Mouse (Mus musculus) left cerebral cortex, postnatal 14 days (tissue): ENCODE data around the gene Cmss1. TPM values are rescaled to one million over a fixed set of nuclear protein-coding genes. Genes with fewer than 3 reads are reported as not detected.

Experiments used
- DNase-seq, 2 experiments: peaks; one replicate each; pipeline ENCODE4 v3.0.0; 2021 to 2022; ENCODE audit warnings: low spot score in 2 of 2, mixed read lengths in 1 of 2
- intact Hi-C: fragments of 180-260 bp; cut with DNase I; formaldehyde crosslinking; loops from one replicate; pipeline ENCODE4 v1.15.1; 2025
- total RNA-seq, 2 experiments: library from RNA; stranded (reverse); gene quantifications; 2 replicates each; pipeline ENCODE4 v1.2.3; 2021

Gene Cmss1
- total RNA-seq, 2 experiments from 2014 or later, result 14.2 to 17.0 TPM

DNA sequence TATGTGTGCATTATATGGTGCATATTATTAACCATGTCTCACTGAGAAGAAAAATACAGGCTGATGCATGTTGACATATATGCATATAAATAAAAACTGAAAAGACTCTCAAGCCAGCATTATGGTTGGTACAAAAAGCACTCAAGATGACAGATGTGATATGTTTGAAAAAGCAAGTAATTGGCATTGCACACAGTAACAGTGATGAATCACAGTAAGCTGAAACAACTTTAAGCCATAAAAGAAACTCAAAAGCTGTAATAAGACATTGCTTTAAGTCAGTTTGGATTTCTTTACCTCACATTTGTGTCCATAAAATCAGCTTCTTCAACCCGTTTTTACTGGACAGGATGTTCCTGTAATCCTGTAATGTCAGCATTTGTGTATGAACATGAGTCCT, 41.9 kb downstream of the Cmss1 start:
- intact Hi-C loops, result no loop called here

DNA sequence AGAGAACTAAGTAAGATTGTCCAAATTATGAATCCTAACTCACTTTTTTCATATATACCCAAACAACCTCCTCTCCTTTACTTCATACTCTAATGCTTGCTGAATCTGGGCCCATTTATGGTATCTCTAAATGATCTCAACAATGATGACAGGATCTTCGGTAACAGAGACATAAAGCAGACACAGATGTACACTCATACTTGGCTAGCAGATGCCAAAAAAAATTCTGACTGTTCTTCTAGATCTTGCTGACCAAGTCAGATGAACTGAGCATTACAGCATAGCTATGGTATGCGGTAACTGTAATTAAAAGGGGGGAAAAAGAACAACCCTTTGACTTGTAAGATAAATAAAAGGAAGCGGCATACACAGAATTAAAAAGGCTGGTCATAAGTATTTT, 43.2 kb downstream of the Cmss1 start:
- no peak for DNase-seq

More for the DNA sequence above, 41.9 kb downstream of the Cmss1 start:
- no peak for DNase-seq

DNA sequence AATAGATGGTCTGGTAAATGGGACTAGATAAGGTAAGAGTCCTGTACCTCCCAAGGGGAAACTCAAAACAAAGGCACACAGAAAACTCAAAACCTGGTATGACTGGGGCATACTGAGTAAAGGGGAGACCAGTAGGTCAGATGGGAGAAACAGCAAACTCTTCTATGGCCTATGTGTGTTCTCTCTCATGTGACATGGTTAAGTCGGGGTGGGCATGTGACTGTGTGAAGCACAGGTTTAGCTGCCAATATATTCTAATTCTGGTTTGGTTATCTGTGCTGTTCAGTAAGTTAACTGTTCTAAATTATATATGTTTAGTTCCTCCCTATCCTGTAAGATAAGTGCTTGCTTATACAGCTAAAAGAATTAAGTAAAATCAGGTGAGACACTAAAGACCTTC, 46.5 kb downstream of the Cmss1 start:
- no peak for DNase-seq
- intact Hi-C loops, result no loop called here

More for the DNA sequence above, 43.2 kb downstream of the Cmss1 start:
- intact Hi-C loops, result no loop called here

DNA sequence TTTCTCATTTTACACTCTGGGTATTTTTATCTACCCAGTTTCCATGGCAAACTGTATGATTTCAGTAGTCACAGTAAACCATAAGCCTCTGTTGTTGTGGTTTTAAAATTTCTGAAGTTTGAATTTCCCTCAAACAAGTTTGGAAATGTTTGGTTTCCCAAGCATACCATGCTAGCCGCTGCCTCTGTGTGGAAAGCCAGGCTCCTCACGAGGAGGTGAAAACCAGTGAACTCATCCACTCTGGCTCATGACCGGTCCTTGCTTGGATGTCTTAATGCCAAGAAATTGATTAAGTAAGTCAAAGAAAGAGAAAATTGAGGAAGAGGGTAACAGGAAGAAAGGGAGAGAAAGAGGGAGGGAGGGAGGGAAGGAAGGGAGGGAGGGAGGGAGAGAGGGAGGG, 48.4 kb downstream of the Cmss1 start:
- no peak for DNase-seq
- intact Hi-C loops, result no loop called here

DNA sequence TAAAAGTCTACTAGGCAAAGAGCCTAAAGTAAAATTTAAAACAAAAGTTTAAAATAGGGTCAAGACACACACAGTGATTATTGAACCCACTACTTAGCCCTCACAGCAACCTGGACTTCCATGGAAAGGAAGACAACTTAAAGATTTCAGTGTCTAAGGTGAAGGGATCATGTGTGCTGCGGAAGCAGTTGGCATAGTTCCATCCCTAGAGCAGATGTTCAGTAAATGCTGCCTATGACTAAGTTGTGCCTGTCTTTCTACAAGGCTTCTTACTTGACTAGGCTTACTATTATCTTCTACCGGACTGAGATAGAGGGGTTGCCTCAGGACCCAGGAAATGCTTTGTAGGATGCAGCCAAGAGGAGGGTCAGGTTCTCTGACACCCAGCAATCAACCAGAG, 50.4 kb downstream of the Cmss1 start:
- intact Hi-C loops, result no loop called here
- no peak for DNase-seq

DNA sequence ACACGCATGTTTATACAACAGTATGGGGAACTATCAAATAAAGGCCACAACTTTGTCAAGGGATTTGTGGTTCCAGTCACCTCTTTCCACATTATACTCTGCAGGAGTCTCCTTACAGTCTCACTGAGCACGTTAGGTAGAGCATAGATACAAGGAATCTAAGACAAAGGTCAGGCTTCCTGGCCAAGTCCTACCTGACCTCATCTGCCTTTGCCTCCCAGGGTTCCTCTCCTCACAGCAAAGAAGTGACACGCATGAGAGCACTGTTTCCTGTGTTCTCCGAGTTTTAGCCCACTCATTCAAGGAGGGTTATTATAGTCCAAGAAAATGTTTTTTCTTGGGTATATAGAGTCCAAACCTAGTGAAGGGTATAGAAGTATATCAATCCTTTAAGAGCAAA, 51.0 kb downstream of the Cmss1 start:
- no peak for DNase-seq
- intact Hi-C loops, result no loop called here

DNA sequence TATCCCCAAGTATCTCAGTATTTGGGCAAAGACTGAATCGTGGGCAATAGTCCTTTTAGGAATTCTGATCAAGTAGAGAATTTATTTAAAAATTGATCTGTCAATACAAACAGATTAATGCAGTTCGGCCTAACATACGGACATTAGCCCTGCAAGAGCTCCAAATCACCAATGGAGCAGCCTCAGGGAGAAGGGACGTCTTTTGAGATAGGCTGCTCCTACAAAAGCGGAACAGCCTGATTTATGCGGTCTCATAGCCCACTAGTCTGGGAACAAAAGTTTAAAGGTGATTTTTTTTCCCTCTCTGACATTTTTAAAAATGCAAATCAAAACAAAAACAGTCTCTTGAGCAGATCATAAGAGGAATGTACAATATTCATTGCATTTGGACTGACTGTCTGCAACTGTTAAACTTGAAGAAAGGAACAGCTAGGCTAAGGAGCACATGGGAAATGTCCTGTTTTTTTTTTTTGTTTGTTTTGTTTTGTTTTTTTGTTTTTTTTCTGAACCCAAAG, 51.7 kb downstream of the Cmss1 start:
- DNase-seq, result no peak
- intact Hi-C loops, result no loop called here

DNA sequence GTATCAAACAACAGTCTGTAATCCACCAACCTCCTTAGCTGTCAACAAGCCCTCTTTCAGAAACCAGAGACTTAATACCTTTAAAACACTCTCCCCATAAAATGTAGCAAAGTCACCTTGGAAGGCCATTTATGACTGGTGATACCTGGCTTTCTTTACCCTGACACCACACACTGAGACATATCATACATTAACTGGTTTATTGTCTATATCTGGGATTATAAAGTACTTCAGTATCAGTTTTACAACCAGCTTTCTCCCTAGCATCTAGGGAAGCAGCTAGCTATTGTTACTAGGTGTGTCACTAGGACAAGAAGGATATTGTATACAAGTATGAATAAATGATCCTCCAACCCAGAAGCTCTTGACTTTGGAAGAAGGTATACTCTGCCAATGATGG, 53.4 kb downstream of the Cmss1 start:
- DNase-seq, result no peak
- intact Hi-C loops, result no loop called here

DNA sequence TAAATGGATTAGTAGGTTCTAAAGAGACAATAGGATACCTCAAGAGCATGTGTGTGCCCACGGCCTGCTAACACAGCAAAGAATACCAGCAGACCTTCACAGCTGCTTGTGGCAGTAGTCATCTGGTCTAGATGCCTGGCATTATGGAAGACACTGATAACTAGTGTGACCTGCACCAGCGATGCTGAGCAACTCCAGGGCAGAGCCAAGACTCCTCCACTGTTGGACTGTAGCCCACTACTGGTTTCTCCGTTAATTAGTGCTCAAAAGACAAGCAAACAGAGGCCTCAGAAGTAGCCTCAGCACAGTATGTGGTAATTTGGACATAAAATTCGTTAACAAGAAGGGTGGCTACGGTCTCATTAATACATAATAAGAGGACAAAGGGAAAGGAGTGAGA, 54.0 kb downstream of the Cmss1 start:
- intact Hi-C loops, result no loop called here
- no peak for DNase-seq

DNA sequence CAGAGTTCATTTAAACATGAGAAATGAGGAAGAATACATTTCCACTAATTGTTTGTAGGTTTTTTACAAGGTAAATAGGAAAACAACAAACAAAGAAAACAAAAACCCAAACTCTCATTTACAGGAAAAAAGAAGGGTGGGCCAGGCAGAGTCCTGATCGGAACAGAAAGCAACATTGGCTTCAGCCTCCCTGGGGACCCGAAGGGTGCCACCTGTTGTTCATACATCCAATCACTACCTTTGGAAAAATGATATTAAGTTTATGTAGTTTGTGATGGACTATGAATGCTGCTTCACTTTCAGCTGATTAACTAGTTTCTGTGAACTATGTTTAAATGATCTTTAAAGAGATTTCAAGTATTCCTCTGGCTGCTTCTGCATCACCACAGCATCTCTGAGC, 55.0 kb downstream of the Cmss1 start:
- DNase-seq, result no peak
- intact Hi-C loops, result no loop called here

DNA sequence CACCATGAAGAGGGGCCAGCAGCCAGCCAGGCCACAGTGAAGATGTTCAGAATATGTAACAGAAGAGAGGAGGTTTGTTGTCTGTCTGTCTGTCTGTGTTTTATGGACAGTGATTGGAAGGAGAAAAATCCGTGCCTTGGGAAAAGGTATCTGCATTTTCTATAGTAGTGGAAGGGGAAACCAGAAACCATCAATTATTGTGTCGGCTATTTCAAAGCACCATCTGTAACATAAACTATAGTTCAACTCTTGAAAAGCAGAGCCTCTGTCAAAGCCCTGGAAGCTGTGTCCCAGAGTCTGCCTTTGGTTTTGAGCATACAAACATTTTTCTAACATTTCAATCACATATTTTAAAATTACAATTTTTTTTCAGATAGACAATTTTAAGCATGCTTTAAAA, 55.8 kb downstream of the Cmss1 start:
- intact Hi-C loops, result no loop called here
- no peak for DNase-seq

DNA sequence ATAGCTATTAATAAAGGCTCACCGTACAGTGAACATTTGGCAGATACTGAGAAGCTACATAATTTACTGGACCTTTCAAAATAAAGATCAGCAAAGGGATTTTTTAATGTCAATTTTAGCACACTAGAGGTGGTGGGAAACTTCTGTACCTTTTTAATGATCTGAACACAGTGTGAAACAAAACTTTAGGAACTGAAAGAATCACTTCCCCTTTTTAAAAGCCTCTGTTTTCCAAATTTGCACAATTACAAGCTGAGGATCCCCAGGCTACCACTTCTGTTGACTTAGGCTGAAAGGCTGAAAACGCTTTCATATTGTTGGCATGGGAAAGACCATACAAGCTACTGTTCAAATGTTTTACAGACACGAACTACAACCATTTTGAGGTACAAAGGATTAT, 56.6 kb downstream of the Cmss1 start:
- intact Hi-C loops, result no loop called here

DNA sequence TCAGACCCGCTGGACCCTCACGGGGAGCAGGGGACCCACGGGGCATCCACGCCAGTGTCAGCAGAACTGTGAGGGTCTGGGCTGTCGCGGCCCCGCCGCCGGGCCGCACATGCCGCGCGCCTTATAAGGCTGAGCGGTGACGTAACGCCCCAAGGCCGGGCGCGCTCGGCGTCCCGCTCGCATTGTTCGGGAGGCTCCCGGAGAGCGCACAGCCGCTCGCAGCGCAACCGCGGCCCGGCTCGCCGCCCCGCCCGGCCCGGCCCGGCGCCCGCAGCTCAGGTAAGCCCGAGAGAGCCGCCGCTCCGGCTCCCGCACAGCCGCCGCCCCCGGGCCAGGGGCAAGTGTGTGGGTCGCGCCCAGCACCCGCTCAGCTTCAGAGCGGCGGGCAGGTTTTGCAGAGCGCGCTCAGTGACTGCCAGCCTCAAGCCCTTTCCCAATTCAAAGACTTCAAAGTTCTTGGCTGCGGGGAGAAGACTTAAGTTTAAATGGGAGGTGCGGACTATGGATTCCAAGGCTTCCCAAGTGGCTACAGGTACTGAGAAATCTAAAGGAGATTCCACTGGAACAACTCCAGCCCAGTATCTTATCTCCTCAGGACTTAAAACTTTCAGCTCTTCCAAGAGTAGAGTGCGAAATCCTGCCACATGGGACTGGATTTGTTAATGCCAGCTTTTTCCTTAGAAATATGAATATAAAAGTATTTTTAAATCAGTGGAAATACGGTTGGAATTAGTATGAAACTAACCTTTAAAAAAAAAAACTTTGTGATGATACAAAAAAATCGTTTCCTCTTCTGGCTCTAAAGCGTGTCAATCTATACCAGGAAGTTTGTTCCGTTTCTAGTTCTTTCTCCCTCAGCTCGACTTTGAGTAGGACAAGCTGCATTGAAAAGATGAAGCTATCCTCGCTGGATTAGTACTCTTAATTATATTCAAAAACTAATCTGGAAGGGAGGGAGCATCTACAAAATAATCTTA, 57.3 kb downstream of the Cmss1 start:
- DNase-seq, result peak; percentile 25 to 52
- intact Hi-C loops, result no loop called here

More for the DNA sequence above, 56.6 kb downstream of the Cmss1 start:
- no peak for DNase-seq

DNA sequence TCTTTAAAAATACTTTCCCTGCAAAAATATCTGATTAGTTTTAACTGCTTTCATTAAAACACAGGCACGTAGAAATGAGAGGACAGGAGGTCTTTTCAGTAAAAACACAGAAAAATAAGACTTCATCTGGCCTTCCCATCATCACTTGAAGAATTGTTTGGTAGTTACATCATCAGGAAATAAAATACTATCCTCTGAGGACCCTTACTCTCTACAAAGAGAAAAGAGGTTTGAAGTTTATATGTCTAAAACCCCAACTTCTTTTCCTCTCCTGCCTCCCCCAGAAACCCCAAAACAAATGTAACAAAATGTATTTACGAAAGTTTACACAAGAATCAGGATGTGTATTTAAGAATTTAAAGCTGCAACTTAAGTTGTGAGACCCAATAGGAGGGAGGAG, 58.1 kb downstream of the Cmss1 start:
- DNase-seq, result no peak
- intact Hi-C loops, result no loop called here

DNA sequence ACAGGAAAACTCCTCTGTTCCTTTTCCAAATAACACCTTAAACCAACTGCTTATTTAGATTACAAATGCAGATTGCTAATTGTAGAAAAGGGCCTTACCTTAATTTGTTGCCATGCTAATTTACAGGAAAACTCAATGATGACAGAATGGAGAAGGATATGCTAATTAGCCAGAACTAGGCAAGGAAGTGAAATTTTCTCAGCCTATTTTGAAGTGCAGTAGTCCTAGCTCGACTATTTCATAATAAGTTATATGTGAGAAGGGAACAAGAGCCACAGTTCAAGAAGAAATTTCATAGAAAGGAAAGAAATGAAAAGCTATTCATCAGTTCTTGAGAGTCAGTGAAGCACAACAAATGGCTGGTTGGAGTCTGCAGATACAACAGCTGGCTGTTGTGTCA, 60.3 kb downstream of the Cmss1 start:
- no peak for DNase-seq
- intact Hi-C loops, result no loop called here

DNA sequence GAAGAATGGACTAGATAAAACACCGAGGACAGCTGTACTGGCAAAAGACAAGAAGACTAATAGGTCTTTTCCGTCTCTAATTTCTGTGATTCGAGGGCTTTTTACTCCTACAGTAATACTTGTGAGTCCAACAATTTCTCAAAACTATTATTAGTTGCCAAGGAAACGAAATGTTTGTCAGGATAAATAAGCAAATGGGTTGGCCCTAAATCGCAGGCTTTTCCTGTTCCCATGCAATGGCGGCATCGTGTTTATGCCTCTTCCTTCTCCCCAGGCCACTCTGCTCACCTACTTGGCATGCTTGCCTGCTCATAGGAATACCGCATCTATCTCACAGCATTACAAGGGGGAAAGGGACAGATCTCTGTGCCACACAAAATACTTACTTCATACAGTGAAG, 62.2 kb downstream of the Cmss1 start:
- no peak for DNase-seq
- intact Hi-C loops, result no loop called here

DNA sequence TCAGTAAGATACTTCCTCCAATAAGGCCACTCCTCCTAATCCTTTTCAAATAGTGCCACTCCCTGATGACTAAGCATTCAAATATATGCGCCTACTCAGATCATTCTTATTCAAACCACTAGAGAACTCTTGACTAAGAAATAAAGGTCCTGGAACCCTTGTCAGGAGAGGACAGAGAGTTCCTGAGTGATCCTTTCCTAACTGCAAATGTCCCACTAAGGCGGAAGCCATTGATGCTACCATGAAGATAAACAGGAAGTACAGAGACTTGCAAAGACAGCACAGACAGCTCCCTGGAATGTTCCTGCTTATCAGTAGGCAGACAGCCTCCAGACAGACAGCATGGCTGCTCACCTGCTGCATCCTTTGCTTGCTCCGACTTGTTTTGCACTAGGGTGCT, 63.4 kb downstream of the Cmss1 start:
- intact Hi-C loops, result no loop called here
- DNase-seq, result no peak

DNA sequence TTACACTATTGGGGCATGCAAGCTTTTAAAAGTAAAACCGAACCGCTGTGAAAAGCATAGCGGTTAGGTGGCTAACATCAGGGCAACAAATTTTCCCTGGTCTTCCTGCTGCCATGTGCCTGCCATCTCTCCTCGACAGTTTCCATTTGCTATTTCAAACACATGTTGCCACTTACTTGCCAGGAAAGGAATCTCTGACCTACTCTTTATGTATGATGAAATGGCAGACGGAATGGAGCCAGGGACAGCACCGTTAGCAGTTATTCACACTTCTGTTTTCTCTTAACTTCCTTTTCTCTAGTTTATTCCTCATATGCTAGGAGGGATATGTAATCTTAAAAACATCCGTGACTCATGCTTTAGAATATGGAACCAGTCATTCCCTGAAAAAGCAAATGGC, 70.2 kb downstream of the Cmss1 start:
- no peak for DNase-seq
- intact Hi-C loops, result no loop called here

DNA sequence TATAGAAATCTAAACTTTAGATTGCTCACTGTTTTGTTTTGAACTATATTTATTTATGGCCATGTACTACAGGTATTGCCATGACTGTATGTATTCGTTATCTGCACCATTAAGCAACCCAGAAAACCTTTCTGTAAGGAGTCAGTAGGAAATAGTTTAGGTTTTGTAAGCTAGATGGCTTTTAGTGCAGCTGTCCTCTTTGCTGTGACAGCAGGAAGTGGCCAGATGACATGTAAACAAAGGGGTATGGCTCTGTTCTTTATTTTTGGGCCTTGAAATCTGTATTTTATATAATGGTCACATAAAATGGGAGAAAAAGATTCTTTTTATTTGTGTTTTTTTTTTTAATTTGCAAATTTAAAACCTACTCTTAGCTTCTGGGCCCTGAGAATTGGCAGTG, 71.9 kb downstream of the Cmss1 start:
- intact Hi-C loops, result no loop called here
- no peak for DNase-seq

DNA sequence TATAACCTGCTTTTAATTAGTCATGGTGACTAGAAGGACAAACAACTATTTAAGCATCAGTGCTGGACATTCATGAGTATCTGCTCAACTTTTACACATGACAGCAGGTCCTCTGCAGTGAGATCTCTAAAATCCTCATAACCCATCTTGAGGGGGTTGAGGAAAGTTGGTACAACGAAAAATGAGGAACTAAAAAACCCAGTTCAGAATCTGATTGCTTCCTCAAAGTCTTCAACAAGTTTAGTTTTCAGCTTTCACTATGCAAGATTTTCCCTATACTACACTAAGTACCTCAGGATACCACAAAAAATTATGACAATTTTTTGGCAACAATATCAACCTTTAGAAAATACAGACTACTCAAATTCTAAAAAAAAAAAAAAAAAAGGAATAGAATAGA, 72.3 kb downstream of the Cmss1 start:
- intact Hi-C loops, result no loop called here
- no peak for DNase-seq

DNA sequence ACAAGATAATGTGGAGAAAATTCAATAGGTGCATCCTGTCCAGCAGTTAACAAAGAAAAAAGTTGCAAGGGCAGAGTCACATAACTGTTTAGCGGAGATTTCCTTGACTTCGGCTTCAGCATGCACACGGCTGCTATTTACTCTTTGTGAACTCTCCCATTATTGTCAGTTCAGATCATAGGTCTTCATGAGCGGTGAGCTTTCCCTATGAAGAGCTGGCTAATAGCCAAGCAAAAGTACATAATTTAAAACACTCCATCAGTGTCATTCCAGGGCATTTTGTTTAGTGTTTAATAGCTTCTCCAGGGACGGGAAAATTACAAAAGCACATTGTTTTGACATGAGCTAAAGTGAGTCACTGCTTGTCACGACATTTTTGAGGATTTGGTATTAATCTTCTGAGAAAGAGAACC, 74.6 kb downstream of the Cmss1 start:
- intact Hi-C loops, result no loop called here
- DNase-seq, result no peak
